In the genomic region with DNA sequence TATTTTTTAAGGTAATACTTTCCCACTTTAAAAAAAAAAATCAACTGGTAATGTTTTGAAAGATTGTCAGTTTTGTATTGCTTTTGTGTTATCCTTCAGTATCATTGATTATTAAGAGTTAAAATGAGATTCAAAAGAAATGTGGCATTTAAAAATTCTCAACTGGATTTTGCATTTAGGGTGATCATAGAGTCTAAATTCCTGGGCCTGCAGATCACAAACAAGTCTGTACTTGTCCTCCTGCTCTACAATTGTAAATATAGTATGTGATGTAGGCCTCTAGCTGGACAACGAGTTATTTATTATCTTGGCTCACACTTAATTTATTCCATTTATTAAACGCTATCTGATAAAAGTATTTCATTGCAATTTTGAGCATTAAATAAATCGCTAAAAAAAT, we compare ENCODE assay signal across 1 mouse cellular context.
TF ChIP-seq lines count a peak whose summit lies in the region.

No protein-coding gene starts in this region.

TF ChIP-seq in MEL, 35 proteins besides CTCF, POLR2A, EP300 and RAD21:
- TF ChIP-seq SMC3 (IDR thresholded peaks at IDR 0.05; ENCODE audit: low read depth, low read length) (no peak), SIN3A (IDR thresholded peaks at IDR 0.05; ENCODE audit: low read length) (0 out of 2 replicates have a peak, but pooled peaks have one; percentile 11)
